Mouse (Mus musculus) ovary, adult 18-20 months (tissue): ENCODE results near the gene Rars.
"Not testable (repeated sequence)": the region's sequence is repeated elsewhere in the genome, so short reads cannot be mapped to it uniquely, and the experiment has no call there.

ENCODE experiments used
- DNase-seq: peaks from one replicate; pipeline ENCODE4 v3.0.0; 2022; ENCODE audit warnings: low spot score, mixed read lengths

Rars gene

GRCm38 (mm10) chr11:35838345-35839338, 4.3 kb upstream of the Rars start:
- peak; percentile 88 for DNase-seq

- no peak for DNase-seq
These were observed 3.1 kb upstream of the Rars start for GRCm38 (mm10) chr11:35837156-35838126.

- DNase-seq, result no peak
These were observed 1.0 kb downstream of the Rars start for GRCm38 (mm10) chr11:35833270-35833669.

DNA sequence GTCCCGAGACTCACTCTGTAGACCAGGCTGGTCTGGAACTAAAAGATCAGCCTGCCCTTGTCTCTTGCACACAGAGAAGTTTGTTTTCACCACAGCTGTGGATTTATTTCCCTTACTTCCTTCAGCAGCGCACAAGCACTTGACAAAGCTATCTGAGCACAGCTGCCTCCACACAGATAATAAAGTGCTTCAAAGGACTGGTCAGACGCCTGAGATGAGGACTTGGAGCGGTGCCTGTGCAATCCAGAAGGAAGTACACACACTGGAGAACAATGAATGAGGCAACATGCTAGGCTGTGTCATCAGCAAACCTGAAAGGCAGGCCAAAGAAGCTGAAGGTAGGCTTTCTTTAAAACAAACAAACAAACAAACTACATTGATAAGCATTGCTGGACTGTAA, 2.2 kb downstream of the Rars start:
- no peak for DNase-seq

- no peak for DNase-seq
These were observed 6.6 kb downstream of the Rars start for GRCm38 (mm10) chr11:35827714-35828113.

DNA sequence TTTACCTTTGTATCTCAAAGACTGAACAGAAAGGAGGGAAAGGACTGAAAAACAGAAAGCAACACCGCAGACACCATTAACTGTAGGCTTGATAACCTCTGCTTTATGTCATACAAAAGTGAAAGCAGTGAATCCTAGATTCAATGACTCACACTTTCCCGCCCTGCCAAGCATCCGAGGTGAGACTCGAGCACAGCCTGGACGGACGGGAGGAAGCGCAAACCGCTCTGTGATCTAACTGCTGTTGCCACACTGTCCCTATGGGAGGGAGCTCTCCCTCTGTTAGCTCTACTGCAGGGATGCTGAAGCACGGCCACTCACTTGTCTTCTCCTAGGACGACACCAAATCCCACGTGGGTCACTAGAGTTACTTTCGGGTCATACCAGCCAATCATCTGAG, 18.0 kb downstream of the Rars start:
- DNase-seq, result no peak

DNA sequence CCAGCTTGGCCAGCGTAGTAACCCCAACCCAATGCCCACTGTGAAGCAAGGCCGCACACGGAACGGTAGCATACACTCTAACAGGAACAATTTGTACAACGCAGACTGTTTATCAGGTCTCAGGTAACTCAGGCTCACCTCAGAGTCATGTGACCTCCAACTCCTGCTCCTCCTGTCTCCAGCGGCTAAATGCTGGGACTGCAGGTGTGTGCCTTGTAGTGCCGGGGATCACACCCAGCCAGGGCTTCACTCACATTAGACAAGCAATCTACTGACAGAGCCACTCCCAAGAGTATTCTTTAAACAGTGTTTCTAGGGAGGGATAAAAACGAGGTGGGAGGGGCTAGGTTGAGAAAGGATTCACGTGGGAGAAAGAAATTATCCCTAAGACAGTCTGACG, 22.8 kb downstream of the Rars start:
- no peak for DNase-seq

GRCm38 (mm10) chr11:35801332-35801731, 33.0 kb downstream of the Rars start:
- no peak for DNase-seq

DNA sequence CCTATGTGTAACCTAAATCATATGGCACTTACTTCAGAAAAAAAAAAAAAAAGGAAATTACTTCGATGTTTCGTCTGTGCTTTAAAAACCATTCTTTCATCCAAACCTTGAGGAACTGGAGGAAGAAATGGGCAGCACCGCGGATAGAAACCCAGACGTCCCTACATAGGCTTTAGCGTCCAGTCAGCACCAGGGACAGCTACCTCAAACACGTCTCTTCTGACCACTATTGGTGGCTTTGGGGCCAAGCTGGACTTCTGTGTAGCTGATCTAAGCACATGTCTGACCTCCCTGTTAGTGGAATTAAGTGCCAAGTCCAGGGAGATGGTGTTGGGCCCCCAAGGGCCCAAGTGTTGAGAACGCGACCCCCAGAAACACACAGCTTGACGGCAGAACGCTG, 35.4 kb downstream of the Rars start, which contains the start of gene Fbll1:
TSS of gene Fbll1 (minus strand) at position 11 of the 400 bp plus-strand sequence.
- DNase-seq, result peak; percentile 10

DNA sequence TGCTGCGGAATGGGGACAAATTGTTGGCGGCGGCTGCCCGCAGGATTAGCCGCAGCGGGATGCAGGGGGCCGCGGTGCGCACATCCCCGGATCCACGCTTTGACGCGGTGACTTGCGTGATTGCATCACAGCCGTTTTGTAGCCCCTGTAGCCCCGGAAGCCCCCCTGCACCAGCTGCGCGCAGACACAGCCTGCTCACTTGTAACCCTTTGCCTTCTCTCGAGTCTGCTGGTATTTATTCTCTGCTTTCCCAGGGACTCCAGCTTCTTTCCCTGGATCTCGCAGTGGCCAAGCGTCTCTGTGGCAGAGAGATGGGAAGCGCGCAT, 35.8 kb downstream of the Rars start:
- DNase-seq, result no peak

DNA sequence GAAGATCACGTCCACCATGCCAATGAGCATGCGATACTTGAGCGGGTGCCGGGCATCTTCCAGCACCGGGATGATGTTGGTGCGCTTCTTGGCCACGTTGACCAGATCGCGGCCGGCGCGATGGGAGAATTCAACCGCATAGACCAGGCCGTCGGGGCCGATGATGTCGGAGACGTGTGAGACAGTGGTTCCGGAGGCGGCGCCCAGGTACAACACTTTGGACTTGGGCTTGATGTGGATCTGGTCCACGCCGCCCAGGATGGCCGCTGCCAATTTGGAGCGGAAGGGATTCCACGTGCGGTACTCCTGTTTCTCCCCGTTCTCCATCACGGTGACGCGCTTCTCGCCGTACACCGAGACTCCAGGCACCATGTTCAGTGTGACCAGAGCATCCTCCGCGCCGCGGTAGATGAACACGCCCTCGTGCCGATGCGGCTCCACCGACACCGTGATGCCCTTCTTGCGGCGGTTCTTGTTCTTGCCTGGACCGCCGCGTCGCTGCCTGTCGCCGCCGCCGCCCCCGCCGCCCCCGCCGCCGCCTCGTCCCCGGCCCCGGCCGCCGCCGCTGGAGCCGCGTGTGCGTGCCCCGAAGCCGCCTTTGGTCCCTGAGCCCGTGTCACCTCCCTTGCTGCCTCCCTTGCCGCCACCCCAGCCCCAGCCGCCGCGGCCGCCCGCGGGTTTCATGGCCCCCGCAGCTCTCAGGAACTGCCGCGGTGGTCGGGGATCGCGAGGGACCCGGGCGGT, 36.4 kb downstream of the Rars start:
- DNase-seq, result no peak

DNA sequence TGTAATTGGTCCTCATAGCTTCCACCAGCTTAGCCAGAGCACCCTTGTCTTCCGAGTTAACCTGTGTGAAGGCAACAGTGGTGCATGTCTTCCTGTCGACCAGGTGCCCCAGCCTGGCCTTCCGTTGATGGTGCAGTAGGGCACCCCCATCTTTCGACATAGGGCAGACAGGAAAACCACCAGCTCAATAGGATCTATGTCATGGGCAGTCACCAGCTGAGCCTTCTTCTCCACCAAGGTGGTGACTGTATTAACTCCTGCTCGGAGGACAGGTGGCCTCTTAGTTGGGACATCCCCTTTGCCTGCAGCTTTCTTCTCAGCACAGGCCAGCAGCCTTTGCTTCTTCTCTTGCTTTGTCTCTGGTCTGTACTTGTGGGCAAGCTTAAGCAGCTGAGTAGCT, 41.5 kb downstream of the Rars start:
- not testable (repeated sequence) for DNase-seq

- DNase-seq, result no peak
These were observed 45.9 kb downstream of the Rars start for GRCm38 (mm10) chr11:35788443-35788842.

- DNase-seq, result no peak
These were observed 49.8 kb downstream of the Rars start for GRCm38 (mm10) chr11:35784537-35784936.

DNA sequence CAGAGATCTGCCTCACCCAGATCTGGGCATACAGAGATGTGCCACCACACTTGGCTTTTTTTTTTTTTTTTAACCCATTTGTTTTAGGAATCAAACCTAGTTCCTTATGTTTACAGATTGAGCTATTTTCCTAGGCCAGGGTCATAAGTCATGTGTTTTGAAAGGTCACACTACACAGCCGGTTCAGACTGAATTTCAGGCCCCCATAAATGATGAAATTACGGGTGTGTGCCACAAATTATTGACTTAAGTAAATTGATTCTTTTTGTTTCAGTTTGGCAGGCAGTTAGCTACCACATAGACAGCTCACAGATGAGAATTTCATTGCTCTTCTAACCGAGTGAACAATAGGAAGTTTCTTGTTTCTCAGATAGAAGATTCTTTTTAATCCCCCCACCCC, 50.3 kb downstream of the Rars start:
- DNase-seq, result no peak

DNA sequence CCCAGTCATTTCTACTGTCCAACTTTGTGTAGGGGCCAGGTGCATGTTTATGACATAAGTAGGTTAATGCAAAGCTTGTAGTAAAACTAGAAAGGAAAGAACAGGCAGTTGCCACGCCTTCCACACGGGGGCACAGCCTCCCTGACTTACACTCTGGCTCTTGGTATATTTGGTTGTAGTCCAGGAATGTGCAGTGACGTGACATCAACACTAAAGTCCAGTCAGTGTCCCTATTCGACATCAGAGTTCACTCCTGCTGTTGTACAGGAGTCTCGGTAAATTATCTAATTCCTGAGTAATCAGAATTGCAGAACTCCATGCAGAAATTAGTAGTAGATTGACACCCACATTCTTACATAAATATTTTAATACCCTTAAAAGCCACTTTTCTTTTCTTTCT, 51.3 kb downstream of the Rars start:
- no peak for DNase-seq

GRCm38 (mm10) chr11:35782444-35782843, 51.9 kb downstream of the Rars start:
- no peak for DNase-seq

DNA sequence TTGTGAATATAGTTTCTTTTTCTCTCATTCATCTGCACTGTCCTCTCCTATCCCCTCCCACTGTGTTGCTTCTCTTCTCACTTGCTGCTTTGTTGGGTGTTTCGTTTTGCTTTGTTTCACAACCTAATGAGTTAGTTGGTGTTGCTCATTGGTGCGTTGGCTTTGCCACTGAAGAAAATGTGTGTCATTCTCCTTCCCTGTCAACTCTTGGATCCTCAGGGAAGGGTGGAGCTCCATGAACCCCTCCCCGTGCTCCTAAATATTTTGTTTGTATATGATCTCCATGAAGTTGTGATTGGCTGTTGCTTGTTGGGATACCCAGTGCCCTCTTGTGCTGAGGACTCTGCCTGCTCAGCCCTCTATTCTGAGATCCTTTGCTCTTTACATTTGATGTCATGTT, 54.0 kb downstream of the Rars start:
- no peak for DNase-seq

- no peak for DNase-seq
These were observed 57.9 kb downstream of the Rars start for GRCm38 (mm10) chr11:35776452-35776851.

- DNase-seq, result no peak
These were observed 58.7 kb downstream of the Rars start for GRCm38 (mm10) chr11:35775606-35776005.

- DNase-seq, result no peak
These were observed 63.4 kb downstream of the Rars start for GRCm38 (mm10) chr11:35770741-35771504.
